Mouse (Mus musculus) thymus, postnatal 14 days (tissue): ENCODE data around the gene Tbkbp1.
"Not testable (repeated sequence)": the region's sequence is repeated elsewhere in the genome, so short reads cannot be mapped to it uniquely, and the experiment has no call there.

Experiments
- DNase-seq: peaks from one replicate; pipeline ENCODE4 v3.0.0; 2021

The Tbkbp1 gene

GRCm38 (mm10) chr11:97151343-97151801, at the start of gene Tbkbp1:
Gene Tbkbp1, minus strand, starts transcription at chr11:97151495.
- peak; percentile 43 for DNase-seq

GRCm38 (mm10) chr11:97199519-97199918, 48.2 kb upstream of the Tbkbp1 start:
- DNase-seq, result no peak

DNA sequence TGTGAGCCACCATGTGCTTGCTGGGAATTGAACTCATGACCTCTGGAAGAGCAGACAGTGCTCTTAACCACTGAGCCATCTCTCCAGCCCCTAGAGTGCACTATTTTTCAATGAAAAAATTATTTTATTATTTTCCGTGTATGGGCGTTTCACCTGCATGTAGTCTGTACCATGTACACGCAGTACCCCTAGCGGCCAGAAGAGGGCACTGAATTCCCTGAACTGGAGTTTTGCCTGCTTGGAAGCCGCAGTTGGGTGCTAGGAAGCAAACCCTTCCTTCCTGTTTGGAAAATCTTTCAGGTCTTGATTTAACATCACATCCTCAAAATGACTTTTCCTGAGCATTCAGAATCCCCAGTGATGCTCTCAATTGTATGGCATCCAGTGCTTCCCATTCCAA, 47.3 kb upstream of the Tbkbp1 start:
- peak; percentile 77 for DNase-seq

DNA sequence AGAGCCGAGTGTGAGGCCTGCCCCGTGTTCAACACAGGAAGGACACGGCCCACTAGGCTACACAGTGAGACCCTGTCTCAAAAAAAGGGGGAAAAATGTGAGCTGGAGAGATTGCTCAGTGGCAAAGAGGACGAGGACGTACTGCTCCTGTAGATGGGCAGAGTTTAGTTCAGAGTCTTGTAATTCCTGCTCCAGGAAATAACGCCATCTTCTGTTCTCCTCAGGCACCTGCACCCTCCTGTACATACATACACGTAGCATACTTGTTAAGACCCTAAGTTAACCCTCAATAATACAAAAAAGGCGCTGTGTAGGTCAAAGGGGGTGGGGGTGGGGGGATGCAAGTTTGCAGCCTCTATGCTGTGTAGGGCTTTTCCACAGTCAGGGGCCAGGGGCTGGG, 45.7 kb upstream of the Tbkbp1 start:
- DNase-seq, result no peak

- DNase-seq, result no peak
Measured at GRCm38 (mm10) chr11:97196541-97196940, 45.2 kb upstream of the Tbkbp1 start.

DNA sequence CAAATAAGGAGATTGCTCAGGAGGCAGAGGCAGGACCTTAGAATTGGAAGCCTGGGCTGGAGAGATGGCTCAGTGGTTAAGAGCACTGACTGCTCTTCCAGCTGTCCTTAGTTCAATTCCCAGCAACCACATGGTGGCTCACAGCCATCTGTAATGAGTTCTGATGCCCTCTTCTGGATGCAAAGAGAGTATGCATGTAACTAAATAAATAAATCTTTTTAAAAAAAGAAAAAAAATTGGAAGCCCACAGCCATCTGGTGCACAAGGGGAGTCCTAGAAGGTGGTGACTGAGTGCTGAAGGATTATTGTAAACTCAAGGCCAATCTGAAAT, 41.3 kb upstream of the Tbkbp1 start:
- DNase-seq, result no peak

DNA sequence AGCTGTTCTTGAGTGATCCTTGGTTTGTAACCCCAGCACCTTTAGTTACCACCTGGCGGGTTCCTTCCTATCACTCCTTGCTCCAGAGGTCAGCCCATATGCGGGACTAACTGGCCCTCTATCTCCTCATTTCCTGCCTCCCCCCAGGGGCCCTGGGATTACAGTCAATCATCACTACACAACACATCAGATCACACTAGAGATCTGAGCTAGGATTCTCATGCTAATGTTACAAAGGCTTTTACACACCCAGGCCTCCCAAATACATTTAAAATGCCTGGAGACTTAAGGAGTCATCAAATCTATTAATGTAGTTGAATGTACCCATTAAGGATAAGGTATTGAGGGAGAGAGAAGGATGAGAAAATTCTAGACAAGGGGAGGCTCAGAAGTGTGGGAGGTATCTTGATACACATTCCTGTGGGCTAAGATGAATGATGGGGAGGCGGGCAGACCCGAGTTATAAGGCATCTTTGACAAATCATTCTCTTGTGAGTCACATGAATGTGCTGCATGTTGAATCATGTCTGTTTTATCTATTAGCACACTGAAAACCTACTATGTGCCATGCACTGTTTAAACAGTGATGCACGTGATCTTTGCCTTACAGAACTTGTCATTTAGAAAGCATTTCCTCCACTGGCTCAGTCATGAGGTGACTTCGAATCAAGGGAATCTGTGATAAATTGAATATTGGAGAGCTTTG, 40.8 kb upstream of the Tbkbp1 start:
- no peak for DNase-seq

- no peak for DNase-seq
Measured at GRCm38 (mm10) chr11:97190992-97191391, 39.7 kb upstream of the Tbkbp1 start.

DNA sequence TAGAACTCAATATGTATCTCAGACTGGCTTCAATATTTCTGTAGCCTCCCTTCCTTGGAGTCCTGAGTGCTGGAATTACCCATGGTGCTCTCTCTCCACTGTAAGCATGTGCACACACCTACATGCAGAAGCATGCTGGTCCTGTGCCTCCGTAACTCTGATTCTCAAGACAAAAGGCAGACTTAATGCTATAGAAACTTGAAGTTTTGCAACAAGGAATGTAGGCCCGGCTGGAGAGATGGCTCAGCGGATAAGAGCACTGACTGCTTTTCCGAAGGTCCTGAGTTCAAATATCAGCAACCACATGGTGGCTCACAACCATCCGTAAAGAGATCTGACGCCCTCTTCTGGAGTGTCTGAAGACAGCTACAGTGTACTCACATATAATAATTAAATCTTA, 38.4 kb upstream of the Tbkbp1 start:
- not testable (repeated sequence) for DNase-seq

GRCm38 (mm10) chr11:97189231-97189630, 37.9 kb upstream of the Tbkbp1 start:
- peak; percentile 18 for DNase-seq

- DNase-seq, result no peak
Measured at GRCm38 (mm10) chr11:97188643-97188955, 37.3 kb upstream of the Tbkbp1 start.

DNA sequence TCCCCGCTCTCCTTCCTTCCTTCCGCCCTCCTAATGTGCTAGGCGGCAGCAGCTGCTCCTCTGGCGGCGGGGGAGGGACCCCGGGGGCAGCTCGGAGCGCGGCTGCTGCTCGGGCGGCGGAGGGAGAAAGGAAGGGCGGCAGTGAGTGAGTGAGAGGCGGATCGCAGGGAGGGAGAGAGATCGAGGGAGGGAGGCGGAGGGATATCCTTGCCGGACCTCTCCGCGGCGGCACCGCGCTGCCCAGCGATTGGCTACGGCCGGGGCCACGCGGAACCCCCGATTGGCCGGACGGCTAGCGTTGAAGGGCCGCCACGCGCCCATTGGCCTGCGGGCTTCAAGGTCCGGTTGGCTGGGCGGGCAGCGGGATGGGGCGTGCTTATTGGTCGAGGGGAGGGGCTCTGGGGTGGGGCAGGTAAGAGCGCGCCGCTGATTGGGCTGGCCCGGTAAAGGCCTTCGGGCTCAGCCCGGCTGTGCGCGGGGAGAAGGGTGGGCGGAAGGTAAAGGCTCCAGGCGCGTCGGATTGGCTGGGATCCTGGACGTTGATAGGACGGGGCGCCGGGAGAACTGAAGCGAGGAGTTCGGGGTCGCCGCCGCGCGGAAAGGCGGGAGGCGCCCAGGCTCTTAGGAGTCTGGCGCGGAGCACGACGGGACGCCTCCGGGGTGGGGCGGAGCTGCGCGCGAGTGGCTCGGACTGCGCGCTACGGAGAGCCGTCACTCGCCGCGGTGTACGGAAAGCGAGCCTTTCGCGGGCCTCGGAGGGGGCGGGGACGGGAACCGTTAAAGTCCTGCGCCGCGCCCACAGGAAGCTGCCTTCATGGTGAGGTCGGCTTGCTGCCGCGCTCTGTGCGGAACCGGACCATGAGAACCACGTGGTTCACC, 36.7 kb upstream of the Tbkbp1 start, which contains the start of gene Kpnb1:
Kpnb1 (minus strand) TSS at position 118 of the 879 bp plus-strand sequence.
- DNase-seq, result peak; percentile 99

DNA sequence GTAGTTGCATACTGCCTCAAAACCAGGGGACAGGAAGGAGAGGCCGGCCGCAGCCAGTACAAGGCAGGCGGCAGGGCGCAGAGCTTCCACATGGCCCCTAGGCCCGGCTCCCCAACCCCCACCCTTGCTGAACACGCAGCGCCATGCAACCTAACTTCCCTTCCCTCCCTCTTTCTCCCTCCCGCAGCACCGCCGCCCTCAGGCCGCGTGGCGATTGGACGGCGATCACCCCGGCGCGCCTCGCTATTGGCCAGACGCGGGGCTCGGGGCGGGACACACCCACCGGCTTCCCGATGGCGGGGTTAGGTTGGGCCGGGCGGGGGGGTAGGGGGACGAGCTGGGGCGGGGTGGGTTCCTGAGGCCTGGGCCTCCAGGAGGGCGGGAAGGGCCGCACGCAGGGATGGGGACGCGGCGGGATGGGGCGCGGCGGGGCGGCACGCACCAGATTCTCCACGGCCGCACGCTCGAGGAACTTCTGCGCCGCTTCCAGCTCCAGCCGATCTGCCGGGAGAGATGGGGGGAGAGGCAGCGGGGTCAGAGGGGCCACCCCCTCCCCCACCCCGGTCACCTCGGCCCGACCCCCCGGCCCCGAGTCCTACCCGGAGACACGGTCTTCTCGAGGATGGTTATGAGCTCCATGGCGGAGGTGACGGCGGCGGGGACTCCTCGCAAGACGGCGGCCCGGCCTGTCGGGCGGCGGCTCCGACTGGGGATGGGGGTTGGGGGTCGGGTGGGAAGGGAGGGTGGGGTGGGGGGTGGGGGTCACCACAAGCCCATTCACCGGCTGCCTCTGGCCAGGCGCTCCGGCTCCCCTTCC, 35.9 kb upstream of the Tbkbp1 start:
- peak; percentile 99 for DNase-seq

- no peak for DNase-seq
Measured at GRCm38 (mm10) chr11:97185704-97186614, 34.7 kb upstream of the Tbkbp1 start.

- no peak for DNase-seq
Measured at GRCm38 (mm10) chr11:97184875-97185274, 33.6 kb upstream of the Tbkbp1 start.

DNA sequence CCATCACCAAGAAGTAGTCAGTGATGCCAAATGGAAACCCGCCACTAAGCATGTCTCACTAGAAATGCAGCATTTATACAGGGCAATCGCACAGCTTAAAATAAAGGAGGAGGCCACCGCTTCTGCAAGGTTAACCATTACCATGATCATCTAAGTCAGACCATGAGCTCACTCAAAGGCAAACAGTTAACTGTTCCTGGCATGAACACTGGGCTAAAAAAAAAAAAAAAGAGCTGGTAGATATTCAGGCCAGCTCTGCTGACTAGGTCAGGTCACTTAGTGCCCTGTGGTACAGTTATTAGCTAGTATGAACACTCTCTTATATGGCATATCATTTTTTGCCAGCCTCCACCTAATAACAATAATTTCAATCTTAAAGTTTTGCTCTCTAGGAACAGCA, 31.2 kb upstream of the Tbkbp1 start:
- DNase-seq, result no peak

DNA sequence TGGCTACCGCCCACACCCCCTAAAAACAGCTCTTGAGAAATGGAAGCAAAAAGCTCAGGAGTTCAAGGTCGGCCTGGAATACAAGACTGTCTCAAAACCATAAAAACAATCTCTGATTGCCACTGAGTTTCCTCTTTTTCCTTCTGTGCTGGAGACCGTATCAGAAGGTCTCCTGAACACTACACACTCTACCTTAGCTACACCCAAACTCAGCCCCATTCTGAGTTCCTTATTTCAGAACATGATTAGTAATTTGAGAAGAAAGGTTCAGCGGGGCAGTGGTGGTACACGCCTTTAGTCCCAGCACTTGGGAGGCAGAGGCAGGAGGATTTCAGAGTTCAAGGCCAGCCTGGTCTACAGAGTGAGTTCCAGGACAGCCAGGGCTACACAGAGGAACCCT, 29.8 kb upstream of the Tbkbp1 start:
- no peak for DNase-seq

- no peak for DNase-seq
Measured at GRCm38 (mm10) chr11:97178198-97178597, 26.9 kb upstream of the Tbkbp1 start.

DNA sequence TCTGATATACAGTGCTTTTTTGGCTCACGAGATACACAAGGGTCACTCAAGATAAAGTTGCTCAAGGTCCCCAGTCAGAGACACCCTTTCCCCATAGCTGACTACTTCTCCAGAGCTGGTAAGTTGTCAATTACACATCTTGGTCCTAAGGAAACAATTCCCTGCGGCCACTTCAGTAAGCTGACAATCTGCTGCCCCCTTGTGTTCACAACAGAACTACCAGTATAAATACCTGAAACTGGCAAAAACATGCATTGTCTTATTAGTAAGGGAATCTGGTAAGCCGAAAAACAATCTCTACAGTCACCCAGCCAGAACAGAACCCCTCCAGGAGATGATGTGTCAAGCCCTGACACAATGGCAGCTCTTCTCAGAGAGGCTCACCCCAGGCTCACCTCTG, 25.6 kb upstream of the Tbkbp1 start:
- DNase-seq, result peak; percentile 50

GRCm38 (mm10) chr11:97175499-97175898, 24.2 kb upstream of the Tbkbp1 start:
- DNase-seq, result no peak

DNA sequence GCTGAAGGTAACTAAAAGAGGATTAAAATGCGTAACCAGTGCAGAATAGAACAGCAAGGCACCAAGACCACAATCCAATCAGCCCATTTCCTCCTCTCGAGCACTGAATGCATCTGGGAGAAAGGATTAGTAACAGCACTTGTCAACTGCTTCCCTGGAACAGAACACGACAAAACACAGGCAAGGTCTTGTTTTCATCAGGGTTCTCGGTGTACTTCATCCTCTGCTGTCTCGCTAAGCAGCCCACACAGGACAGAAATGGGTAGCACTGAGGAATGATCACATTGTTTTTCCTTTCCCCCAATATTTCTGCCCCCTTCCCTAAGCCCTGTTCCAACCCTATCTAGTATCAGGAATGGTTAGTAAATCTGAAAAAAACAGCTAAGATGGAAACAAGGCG, 9.0 kb upstream of the Tbkbp1 start:
- no peak for DNase-seq

GRCm38 (mm10) chr11:97156999-97157398, 5.7 kb upstream of the Tbkbp1 start:
- no peak for DNase-seq
